Mouse (Mus musculus) bone marrow macrophage, adult 2 months (primary cell): Measurements from ENCODE around the gene Taok3.

ENCODE experiments used
- CTCF ChIP-seq: IDR thresholded peaks from 2 replicates; pipeline ENCODE4 v1.5.1; 2012; ENCODE audit warnings: low read depth, mild to moderate bottlenecking, low read length, moderate library complexity
- POLR2A ChIP-seq: IDR thresholded peaks from 2 replicates; pipeline ENCODE4 v1.6.1; 2012; ENCODE audit warnings: mild to moderate bottlenecking, low read depth, low read length, borderline replicate concordance

DNA sequence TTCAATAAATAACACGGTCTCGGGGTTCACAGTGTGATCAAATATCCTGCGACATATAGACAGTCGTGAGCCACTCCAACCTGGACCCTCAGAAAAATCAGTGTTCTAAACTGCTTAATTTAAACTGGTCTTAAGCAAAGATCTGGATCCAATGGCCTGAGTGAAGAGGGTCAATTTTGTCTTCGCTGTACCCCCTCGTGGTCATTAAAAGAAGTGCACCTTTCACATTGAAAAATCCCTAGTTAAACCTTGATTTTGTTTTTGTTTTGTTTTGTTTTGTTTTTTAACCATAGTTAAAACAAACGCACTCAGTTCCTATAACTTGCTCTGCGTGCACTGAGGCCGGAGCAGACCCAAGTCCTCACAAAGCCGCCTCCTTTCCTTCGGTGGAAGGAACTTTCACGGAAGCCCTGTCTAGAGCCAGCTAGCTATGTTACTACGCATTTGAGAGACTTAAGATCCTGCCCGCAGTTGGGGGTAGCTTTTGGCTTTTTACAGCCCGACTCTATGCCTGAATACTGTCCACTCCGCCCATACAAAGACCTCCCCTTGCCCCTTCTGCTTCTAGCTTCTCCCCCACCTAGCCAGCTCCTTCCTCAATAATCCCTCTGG is 5.2 kb upstream of the Taok3 start:
- TF ChIP-seq CTCF: no peak
- TF ChIP-seq POLR2A: no peak
